Mouse (Mus musculus) liver, embryonic 14.5 days (tissue): Measurements from ENCODE around the gene Nexn.

ENCODE experiments used
- CTCF ChIP-seq: IDR thresholded peaks from 2 replicates; pipeline ENCODE4 v1.5.1; 2016; ENCODE audit warnings: antibody characterized with exemption, low read depth, control low read depth
- EP300 ChIP-seq: IDR thresholded peaks from 2 replicates; pipeline ENCODE4 v1.6.1; 2016; ENCODE audit warnings: antibody characterized with exemption, low read depth

DNA sequence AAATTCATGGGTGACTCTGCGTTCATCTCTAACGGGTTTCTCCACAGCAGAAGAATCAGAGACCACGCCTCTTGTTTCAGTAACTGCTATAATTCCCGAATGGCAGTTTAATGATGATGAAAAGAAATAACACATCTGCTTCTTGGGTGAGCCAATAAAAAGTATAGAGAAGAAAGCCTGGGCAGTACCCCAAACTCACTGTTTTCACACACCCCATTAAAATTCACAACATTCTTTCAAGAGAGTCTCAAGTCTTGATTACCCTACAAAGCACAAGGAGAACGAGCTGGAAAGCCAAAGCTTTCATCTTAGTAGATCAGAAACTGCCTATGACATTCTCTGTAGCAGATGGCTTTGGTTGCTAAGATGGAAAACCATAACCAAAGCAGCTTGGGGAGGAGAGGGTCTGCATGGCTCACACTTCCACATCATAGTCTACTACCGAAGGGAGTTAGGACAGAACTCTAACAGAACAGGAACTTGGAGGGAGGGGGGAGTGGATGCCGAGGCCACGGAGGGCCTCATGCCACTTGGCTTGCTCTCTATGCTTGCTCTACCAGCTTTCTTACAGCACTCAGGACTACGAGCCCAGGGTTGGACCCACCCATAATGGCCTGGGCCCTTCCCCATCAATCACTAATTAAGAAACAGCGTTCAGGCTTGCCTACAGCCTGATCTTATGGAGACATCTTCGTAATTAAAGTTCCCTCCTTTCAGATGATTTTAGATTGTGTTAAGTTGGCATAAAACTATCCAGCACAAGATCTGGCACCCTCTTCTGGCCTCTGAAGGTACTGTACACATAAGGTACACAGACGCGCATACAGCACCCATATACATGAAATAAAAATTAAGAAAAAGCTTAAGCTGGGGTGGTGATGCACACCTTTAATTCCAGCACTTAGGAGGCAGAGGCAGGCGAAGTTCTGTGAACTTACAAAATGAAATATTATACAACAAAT, 34.5 kb upstream of the Nexn start:
- TF ChIP-seq CTCF (no peak), EP300 (no peak)
